Mouse (Mus musculus) layer of hippocampus, adult 9-10 months (tissue): Measurements from ENCODE around the gene Xylt1.

Source experiments
- DNase-seq: peaks from one replicate; pipeline ENCODE4 v3.0.0; 2022; ENCODE audit warnings: low spot score

Gene Xylt1

GRCm38 (mm10) chr7:117435730-117436441 is 55.1 kb downstream of the Xylt1 start:
- no peak for DNase-seq

GRCm38 (mm10) chr7:117436892-117437291 is 56.1 kb downstream of the Xylt1 start:
- no peak for DNase-seq

GRCm38 (mm10) chr7:117440994-117441393 is 60.2 kb downstream of the Xylt1 start:
- DNase-seq, result no peak

- no peak for DNase-seq
These were observed 61.9 kb downstream of the Xylt1 start for GRCm38 (mm10) chr7:117442639-117443038.

GRCm38 (mm10) chr7:117443215-117443614 is 62.4 kb downstream of the Xylt1 start:
- no peak for DNase-seq

- no peak for DNase-seq
These were observed 64.7 kb downstream of the Xylt1 start for GRCm38 (mm10) chr7:117445471-117445870.

GRCm38 (mm10) chr7:117449605-117450004 is 68.8 kb downstream of the Xylt1 start:
- DNase-seq, result no peak

- no peak for DNase-seq
These were observed 70.4 kb downstream of the Xylt1 start for GRCm38 (mm10) chr7:117451212-117451611.

GRCm38 (mm10) chr7:117452269-117452668 is 71.5 kb downstream of the Xylt1 start:
- no peak for DNase-seq

- no peak for DNase-seq
These were observed 74.2 kb downstream of the Xylt1 start for GRCm38 (mm10) chr7:117454789-117455548.

- DNase-seq, result no peak
These were observed 81.6 kb downstream of the Xylt1 start for GRCm38 (mm10) chr7:117462196-117462935.

GRCm38 (mm10) chr7:117464956-117465355 is 84.2 kb downstream of the Xylt1 start:
- no peak for DNase-seq

GRCm38 (mm10) chr7:117466006-117466780 is 85.4 kb downstream of the Xylt1 start:
- DNase-seq, result no peak

GRCm38 (mm10) chr7:117470243-117470802 is 89.5 kb downstream of the Xylt1 start:
- no peak for DNase-seq

GRCm38 (mm10) chr7:117472055-117472780 is 91.4 kb downstream of the Xylt1 start:
- no peak for DNase-seq

- no peak for DNase-seq
These were observed 92.3 kb downstream of the Xylt1 start for GRCm38 (mm10) chr7:117472781-117473743.

- DNase-seq, result no peak
These were observed 93.5 kb downstream of the Xylt1 start for GRCm38 (mm10) chr7:117474302-117474701.

- DNase-seq, result no peak
These were observed 94.3 kb downstream of the Xylt1 start for GRCm38 (mm10) chr7:117475106-117475505.

- no peak for DNase-seq
These were observed 98.2 kb downstream of the Xylt1 start for GRCm38 (mm10) chr7:117478937-117479336.

GRCm38 (mm10) chr7:117480831-117481230 is 100.1 kb downstream of the Xylt1 start:
- no peak for DNase-seq
